Comparison of ENCODE assay signal across 19 mouse cellular contexts in genomic region chr9:23115026-23115425, GRCm38 (mm10).
DNase-seq lines count a peak whose midpoint lies in the region; ATAC-seq lines count a peak whose summit lies in the region.
"Had no signal": no experiment of that assay in that cellular context is flagged by ENCODE, and none has a peak within 500 bp of the region (broad histone marks: within the 10 kb centered on the region; RNA-seq: fewer than 3 reads in every experiment).

No protein-coding gene starts in this region.

- no peak overlapping the region for H3K4me3 ChIP-seq in heart, embryonic 11.5 days (ENCODE audit: low read depth, low read length)
- H3K4me3 ChIP-seq: embryonic facial prominence, embryonic 13.5 days; forebrain, embryonic 12.5 days; heart, adult 2 months; hindbrain, embryonic 13.5 days had no signal

- no peak overlapping the region for H3K9ac ChIP-seq in heart, embryonic 11.5 days (ENCODE audit: low read depth, low read length)
- H3K9ac ChIP-seq: embryonic facial prominence, embryonic 13.5 days; forebrain, embryonic 12.5 days; hindbrain, embryonic 13.5 days had no signal

- H3K4me1 ChIP-seq in heart, embryonic 11.5 days (ENCODE audit: control insufficient read depth, insufficient read depth, low read length), result peaks cover 9% of the 10 kb centered on the region
- H3K4me1 ChIP-seq: embryonic facial prominence, embryonic 13.5 days; forebrain, embryonic 12.5 days; hindbrain, embryonic 13.5 days had no signal

- H3K27ac ChIP-seq in heart, embryonic 11.5 days (ENCODE audit: low read depth, low read length), result peak overlapping the region; percentile 29; the same call in 1 of the 2 replicates
- H3K27ac ChIP-seq: embryonic facial prominence, embryonic 13.5 days; forebrain, embryonic 12.5 days; heart, adult 2 months; hindbrain, embryonic 13.5 days; hindbrain, postnatal 0 days had no signal

- 22% methylated on average over 5 of the region's 5 CpGs for WGBS in heart, embryonic 11.5 days (ENCODE audit: insufficient replicate concordance)

- H3K4me2 ChIP-seq in heart, embryonic 11.5 days, result no peak overlapping the region
- H3K4me2 ChIP-seq: embryonic facial prominence, embryonic 13.5 days; forebrain, embryonic 12.5 days; hindbrain, embryonic 13.5 days had no signal

- no peak for ATAC-seq in heart, embryonic 11.5 days (replicated peaks; ENCODE audit: insufficient number of reproducible peaks, low FRiP score, low TSS enrichment)
- ATAC-seq: forebrain, embryonic 16.5 days; hindbrain, postnatal 0 days; intestine, embryonic 16.5 days had no signal

- DNase-seq in heart, postnatal 4 days, result no peak
- peak; percentile 54 for DNase-seq in ovary, adult 18-20 months (ENCODE audit: low spot score)
- no peak for DNase-seq in ovary, postnatal 10 days (ENCODE audit: low spot score)
- DNase-seq in adrenal gland, postnatal 10 days, result peak; percentile 71
- DNase-seq in testis, postnatal 10 days (ENCODE audit: low spot score), result no peak
- no peak for DNase-seq in layer of hippocampus, adult 9-11 months
- DNase-seq: cerebellum, adult 11-12 months; cerebellum, adult 9-11 months; cerebellum, postnatal 36 days; gastrocnemius, postnatal 14 days; heart, adult 2 months; kidney, adult 2 months had no signal

- no peaks in the 10 kb centered on the region for H3K9me3 ChIP-seq in heart, embryonic 11.5 days (replicated peaks; ENCODE audit: control insufficient read depth, low read length)
- H3K9me3 ChIP-seq: embryonic facial prominence, embryonic 13.5 days; forebrain, embryonic 12.5 days; hindbrain, embryonic 13.5 days had no signal

- H3K27me3 ChIP-seq in heart, embryonic 11.5 days (ENCODE audit: control insufficient read depth, insufficient read depth, low read length), result no peaks in the 10 kb centered on the region
- H3K27me3 ChIP-seq: embryonic facial prominence, embryonic 13.5 days; forebrain, embryonic 12.5 days; hindbrain, embryonic 13.5 days had no signal

- no peaks in the 10 kb centered on the region for H3K36me3 ChIP-seq in heart, embryonic 11.5 days (ENCODE audit: control insufficient read depth, insufficient read depth, low read length)
- H3K36me3 ChIP-seq: embryonic facial prominence, embryonic 13.5 days; forebrain, embryonic 12.5 days; hindbrain, embryonic 13.5 days had no signal

Comparison
In these comparisons a context has a peak if more than half of its experiments do, and no peak if none do; other contexts are left out.
1. DNase-seq: peak in ovary, adult 18-20 months (single experiment) and adrenal gland, postnatal 10 days (single experiment); none in heart, postnatal 4 days (single experiment), ovary, postnatal 10 days (single experiment), testis, postnatal 10 days (single experiment) and layer of hippocampus, adult 9-11 months (single experiment).